Mouse (Mus musculus) midbrain, embryonic 10.5 days (tissue): ENCODE results near the gene Ppp2r1b. TPM values are rescaled to one million over a fixed set of nuclear protein-coding genes. Genes with fewer than 3 reads are reported as not detected.

Experiments used
- DNase-seq: peaks from one replicate; pipeline ENCODE4 v3.0.0-alpha.2; 2017; ENCODE audit warnings: low spot score
- H3K27ac ChIP-seq: fragments of 300-500 bp; sonication (generic); replicated peaks from 2 replicates; pipeline ENCODE4 v1.5.1; 2016; ENCODE audit warnings: mild to moderate bottlenecking
- H3K27me3 ChIP-seq: fragments of 300-500 bp; sonication (generic); 2 replicates; pipeline ENCODE4 v1.6.1; 2016; ENCODE audit warnings: low read depth, mild to moderate bottlenecking; ENCODE audit not compliant: poor library complexity, severe bottlenecking
- H3K36me3 ChIP-seq: fragments of 300-500 bp; sonication (generic); 2 replicates; pipeline ENCODE4 v1.6.1; 2016; ENCODE audit warnings: mild to moderate bottlenecking, moderate library complexity
- H3K4me1 ChIP-seq: fragments of 300-500 bp; sonication (generic); 2 replicates; pipeline ENCODE4 v1.6.1; 2016
- H3K4me3 ChIP-seq: fragments of 300-500 bp; sonication (generic); 2 replicates; pipeline ENCODE4 v1.5.1; 2016; ENCODE audit warnings: mild to moderate bottlenecking, moderate library complexity
- H3K9me3 ChIP-seq: fragments of 300-500 bp; sonication (generic); replicated peaks from 2 replicates; pipeline ENCODE4 v1.6.1; 2016; ENCODE audit warnings: mild to moderate bottlenecking
- WGBS: fragments of 180-500 bp; shearing (Covaris S2); methylation state at CpG from one replicate; pipeline ENCODE4 v1.1.7; 2016; 5-methylcytosine and 5-hydroxymethylcytosine counted together
- polyA plus RNA-seq: library from polyadenylated mRNA; unstranded; fragments of >200 nt; fragmentation: Nextera tagmentation; extraction: Ambion mirVana; gene quantifications from 2 replicates; pipeline ENCODE4 v1.2.1, GENCODE M21; 2016

Ppp2r1b gene
- 143 and 160 TPM in 2 replicates for polyA plus RNA-seq

DNA sequence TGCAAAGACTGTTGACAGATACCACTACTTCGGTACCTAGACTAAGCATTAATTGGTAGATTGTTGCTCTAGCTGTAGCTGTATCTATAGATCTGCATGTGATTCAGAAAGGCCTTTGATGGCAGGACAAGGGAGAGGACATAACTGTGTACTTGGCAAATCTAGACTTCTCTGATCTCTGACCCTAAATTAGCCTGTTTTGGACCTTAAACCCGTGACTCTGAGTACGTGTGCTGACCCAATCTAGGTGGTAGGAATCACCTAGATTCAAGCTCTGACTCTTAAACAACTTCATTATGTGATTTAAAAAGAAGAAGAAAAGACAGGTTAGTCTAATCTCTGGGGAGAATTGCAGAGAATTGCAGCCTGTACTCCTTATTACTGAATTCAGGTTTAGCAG is at the start of gene Ppp2r1b:
Gene Ppp2r1b, plus strand, starts transcription at position 221 of the 400 bp plus-strand sequence.
- no peak within 1 kb of the TSS for H3K4me3 ChIP-seq
- peaks cover 4% of the 10 kb centered on the region for H3K4me1 ChIP-seq
- no peak within 1 kb of the TSS for H3K27ac ChIP-seq
- DNase-seq = no peak
- H3K36me3 ChIP-seq = peaks cover 20% of the 10 kb centered on the region
- WGBS = 95% methylated on average over 3 of the region's 3 CpGs
- no peaks in the 10 kb centered on the region for H3K9me3 ChIP-seq
- no peaks in the 10 kb centered on the region for H3K27me3 ChIP-seq

DNA sequence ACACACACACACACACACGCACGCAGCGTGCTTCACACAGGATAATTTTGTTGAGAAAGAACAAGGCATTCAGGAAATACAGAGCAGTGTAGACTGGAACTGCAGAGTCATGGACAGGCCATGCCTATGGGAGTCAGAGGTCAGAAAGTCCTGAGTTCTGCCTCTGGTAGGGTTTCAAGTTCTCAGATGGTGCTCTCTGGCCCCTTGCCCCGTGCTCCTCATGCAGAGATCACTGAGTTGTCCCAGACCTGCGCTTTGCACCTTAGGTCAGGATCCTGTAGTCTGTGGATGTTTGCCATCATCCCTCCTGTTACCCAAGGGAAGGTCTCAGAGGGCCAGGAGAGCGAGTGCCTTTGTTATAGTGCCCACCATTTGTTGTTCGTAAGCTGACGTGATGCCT is 48.3 kb upstream of the Ppp2r1b start:
- no peak for DNase-seq
- Histone ChIP-seq H3K36me3 (peaks cover 42% of the 10 kb centered on the region), H3K4me3 (no peak overlapping the region), H3K27ac (no peak overlapping the region), H3K27me3 (no peaks in the 10 kb centered on the region), H3K4me1 (no peaks in the 10 kb centered on the region), H3K9me3 (no peaks in the 10 kb centered on the region)
- 91% methylated on average over 8 of the region's 8 CpGs for WGBS

DNA sequence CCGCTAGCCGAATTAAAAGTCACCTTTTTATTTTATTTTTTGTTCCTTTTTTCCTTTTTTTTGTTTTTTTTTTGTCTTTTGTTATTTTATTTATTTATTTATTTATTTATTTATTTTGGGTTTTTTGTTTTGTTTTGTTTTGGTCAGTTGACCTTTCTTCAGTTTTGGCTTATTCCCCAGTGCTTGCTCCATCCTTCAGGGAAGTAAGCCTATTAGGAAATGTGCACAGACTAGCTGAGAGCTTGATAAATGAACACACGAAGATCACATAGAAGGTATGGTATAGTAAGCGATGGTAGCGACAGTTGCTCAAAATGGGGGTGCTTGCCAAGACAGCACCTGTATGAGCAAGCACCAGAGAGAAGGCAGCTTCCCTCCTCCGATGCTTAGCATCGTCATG is 47.5 kb upstream of the Ppp2r1b start:
- H3K4me3 ChIP-seq = no peak overlapping the region
- peaks cover 42% of the 10 kb centered on the region for H3K36me3 ChIP-seq
- WGBS = 96% methylated on average over 7 of the region's 7 CpGs
- DNase-seq = no peak
- no peaks in the 10 kb centered on the region for H3K27me3 ChIP-seq
- H3K9me3 ChIP-seq = no peaks in the 10 kb centered on the region
- H3K27ac ChIP-seq = no peak overlapping the region
- no peaks in the 10 kb centered on the region for H3K4me1 ChIP-seq

DNA sequence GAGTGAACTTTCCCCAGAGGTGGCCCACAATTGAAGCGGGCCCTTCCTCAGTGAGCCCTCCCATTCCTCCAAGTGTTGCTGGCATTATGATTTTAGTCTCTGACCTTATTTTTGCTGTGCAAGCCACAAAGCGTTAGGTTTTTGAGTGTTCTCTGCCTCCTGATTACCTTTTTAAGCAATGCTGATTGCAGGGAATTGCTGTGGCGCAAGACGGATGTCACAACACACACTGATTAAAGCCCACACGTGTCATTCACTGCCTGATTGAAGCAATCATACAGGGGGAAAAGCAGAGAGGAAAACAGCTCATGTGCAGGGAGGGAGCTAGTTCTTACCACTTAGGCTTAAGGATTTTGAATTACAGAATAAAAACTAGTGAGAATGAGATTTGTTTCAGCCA is 46.7 kb upstream of the Ppp2r1b start:
- no peak overlapping the region for H3K27ac ChIP-seq
- peaks cover 44% of the 10 kb centered on the region for H3K36me3 ChIP-seq
- no peak for DNase-seq
- WGBS = 92% methylated on average over 5 of the region's 5 CpGs
- no peaks in the 10 kb centered on the region for H3K9me3 ChIP-seq
- H3K4me1 ChIP-seq = no peaks in the 10 kb centered on the region
- no peaks in the 10 kb centered on the region for H3K27me3 ChIP-seq
- no peak overlapping the region for H3K4me3 ChIP-seq

DNA sequence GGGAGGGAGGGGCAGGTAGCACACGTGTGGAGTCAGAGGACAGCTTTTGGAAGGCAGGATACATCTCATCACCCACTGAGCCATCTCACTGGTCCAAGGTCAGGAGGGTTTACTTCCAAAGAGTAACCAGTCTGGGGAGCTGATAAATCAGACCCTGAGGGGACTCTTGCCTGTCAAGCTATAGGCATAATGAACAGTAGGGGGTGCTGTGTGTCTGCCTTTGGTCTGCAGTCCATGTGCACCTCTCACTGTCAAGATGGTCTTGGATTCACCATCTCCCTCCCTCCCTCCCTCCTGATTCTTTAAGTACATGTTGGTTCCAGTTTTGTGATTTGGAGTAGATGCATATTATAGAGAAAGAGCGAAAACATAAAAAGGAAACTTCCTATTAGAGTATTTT is 44.1 kb upstream of the Ppp2r1b start:
- Histone ChIP-seq H3K4me1 (no peaks in the 10 kb centered on the region), H3K9me3 (no peaks in the 10 kb centered on the region), H3K27ac (no peak overlapping the region), H3K4me3 (no peak overlapping the region), H3K27me3 (no peaks in the 10 kb centered on the region), H3K36me3 (peaks cover 62% of the 10 kb centered on the region)
- no peak for DNase-seq
- WGBS = 58% methylated on average over 2 of the region's 2 CpGs

DNA sequence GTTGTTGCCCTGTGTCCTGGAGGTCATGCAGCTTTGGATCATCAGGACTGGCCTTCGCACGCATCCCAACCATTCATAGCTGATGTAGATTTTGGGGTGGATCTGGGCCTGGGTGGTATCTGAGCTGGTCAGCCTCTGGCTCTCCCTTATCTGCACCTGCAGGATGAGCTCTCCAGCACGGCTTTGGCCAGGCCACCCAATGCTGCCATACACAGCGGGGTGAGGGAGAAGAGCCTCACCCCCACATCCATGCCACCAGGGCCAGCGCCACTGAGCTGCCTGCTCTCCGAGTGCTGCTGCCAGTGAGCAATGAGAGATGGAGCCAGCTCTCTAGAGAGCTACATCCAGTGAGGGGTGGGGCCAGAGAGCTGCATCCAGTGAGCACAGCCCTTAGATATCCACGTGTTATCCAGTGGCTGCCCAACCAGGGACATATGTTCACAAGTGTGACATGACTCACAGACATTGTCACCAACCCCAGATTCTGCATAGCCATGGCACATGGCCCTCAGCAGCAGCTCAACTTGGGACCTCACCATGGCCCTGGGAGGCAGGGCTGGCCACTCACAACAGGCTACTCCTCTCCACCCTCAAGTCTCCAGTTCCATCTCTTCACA is 41.9 kb upstream of the Ppp2r1b start:
- H3K27me3 ChIP-seq = no peaks in the 10 kb centered on the region
- H3K36me3 ChIP-seq = peaks cover 81% of the 10 kb centered on the region
- H3K4me1 ChIP-seq = no peaks in the 10 kb centered on the region
- DNase-seq = no peak
- H3K9me3 ChIP-seq = no peaks in the 10 kb centered on the region
- H3K4me3 ChIP-seq = no peak overlapping the region
- 92% methylated on average over 7 of the region's 7 CpGs for WGBS
- no peak overlapping the region; the same call in 1 of the 2 replicates for H3K27ac ChIP-seq

DNA sequence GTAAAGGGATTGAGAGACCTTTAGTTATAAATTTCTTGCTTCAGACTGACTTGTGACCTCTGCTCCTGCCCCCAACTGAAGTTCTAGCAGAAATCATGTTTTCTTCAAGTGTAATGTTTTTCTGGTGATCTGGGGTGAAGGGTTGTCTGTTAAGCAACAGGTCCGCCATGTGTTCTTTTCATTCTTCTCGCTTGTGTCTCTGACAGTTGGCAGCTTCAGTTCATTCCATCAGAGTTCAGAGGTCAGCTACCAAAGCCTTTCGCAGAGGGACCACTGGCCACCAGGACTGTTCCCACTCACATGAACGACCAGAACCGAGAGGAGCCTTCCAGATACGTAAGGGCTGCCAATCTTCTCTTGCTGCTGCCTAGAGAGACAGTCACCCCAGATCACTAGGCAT is 36.6 kb upstream of the Ppp2r1b start:
- Histone ChIP-seq H3K36me3 (peaks cover 92% of the 10 kb centered on the region), H3K27me3 (no peaks in the 10 kb centered on the region), H3K9me3 (no peaks in the 10 kb centered on the region), H3K4me3 (no peak overlapping the region), H3K4me1 (no peaks in the 10 kb centered on the region), H3K27ac (no peak overlapping the region)
- no peak for DNase-seq
- WGBS = 88% methylated on average over 6 of the region's 6 CpGs

DNA sequence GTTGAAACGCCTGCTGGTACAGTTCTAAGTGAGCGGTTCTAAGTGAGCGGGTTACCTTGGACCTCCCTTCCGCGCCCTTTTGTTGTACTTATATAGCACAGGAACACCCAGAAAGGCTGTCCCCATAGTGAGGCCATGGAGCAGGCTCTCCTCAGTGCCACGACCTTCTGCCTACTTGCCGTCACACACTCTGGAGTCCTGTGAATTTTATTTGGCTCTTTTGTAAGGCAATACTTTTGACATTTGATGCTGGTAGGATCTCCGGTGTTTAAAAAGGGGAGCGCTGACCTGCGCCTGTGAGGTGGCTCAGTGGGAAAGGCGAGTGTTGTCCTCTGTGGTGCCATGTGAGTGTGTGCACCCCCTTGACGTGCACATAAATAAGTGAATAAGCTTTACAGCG is 36.0 kb upstream of the Ppp2r1b start:
- H3K27me3 ChIP-seq = no peaks in the 10 kb centered on the region

DNA sequence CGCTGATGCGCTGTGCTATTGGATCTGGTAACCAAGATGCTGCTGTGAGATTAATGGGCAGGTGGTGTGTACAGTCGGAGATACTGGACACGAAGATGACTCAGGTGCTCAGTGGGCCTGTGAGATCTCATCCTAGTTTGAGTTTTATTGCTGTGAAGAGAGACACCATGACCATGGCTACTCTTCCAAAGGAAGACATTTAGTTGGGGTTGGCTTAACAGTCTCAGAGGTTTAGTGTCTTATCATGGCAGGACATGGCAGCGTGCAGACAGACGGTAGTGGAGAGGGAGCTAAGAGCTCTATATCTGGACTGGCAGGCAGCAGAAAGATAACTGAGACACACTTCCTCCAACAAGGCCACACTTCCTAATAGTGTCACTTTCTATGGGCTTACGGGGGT is 33.9 kb upstream of the Ppp2r1b start:
- no peak for DNase-seq
- WGBS = 94% methylated on average over 7 of the region's 7 CpGs

More for the DNA sequence above, 36.0 kb upstream of the Ppp2r1b start:
- 95% methylated on average over 13 of the region's 13 CpGs for WGBS
- Histone ChIP-seq H3K9me3 (no peaks in the 10 kb centered on the region), H3K4me3 (no peak overlapping the region), H3K4me1 (no peaks in the 10 kb centered on the region), H3K36me3 (peaks cover 92% of the 10 kb centered on the region), H3K27ac (no peak overlapping the region)
- no peak for DNase-seq

DNA sequence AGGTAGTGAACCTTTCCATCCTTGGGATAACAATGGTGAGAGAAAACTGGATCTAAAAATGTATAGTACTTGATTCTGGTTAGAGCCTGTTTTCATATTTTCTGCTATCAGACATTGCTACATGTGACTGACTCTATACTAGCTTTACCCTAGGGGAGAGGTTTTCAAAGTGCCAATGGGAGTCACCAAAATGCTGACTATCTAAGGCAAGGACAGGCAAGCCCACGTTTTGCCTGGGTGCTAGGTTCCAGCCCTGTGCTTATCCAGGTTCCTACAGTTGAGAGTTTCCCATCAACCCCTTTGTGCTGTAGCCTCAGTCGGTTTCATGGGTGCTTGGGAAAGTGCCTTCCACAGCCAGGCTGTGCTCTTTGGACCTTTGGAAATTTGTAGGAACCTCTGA is 33.4 kb upstream of the Ppp2r1b start:
- peaks cover 87% of the 10 kb centered on the region for H3K36me3 ChIP-seq
- no peak for DNase-seq
- no peaks in the 10 kb centered on the region for H3K9me3 ChIP-seq
- 73% methylated on average over 2 of the region's 2 CpGs for WGBS
- H3K4me3 ChIP-seq = no peak overlapping the region
- H3K4me1 ChIP-seq = no peaks in the 10 kb centered on the region
- H3K27me3 ChIP-seq = no peaks in the 10 kb centered on the region
- H3K27ac ChIP-seq = no peak overlapping the region

More for the DNA sequence above, 33.9 kb upstream of the Ppp2r1b start:
- H3K4me1 ChIP-seq = no peaks in the 10 kb centered on the region
- H3K27me3 ChIP-seq = no peaks in the 10 kb centered on the region
- H3K9me3 ChIP-seq = no peaks in the 10 kb centered on the region
- H3K4me3 ChIP-seq = no peak overlapping the region
- no peak overlapping the region for H3K27ac ChIP-seq
- peaks cover 87% of the 10 kb centered on the region for H3K36me3 ChIP-seq

DNA sequence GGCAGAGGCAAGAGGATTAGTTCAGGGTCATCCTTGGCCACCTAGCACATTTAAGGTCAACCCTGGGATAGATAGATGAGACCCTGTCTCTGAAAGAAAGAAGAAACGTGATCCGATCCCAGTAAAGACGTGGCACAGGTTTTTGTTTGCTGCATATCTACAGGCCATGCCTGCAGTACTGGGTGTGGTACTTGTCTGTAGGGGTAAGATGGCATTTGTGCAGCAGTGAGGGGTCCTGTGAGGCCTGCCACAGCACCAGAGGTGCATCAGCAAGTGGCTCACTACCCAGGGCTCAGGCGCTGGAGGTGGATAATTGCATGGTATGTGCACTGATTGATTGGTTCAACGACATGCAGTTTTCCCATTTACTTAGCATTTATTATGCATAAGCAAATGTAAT is 31.3 kb upstream of the Ppp2r1b start:
- H3K4me3 ChIP-seq = no peak overlapping the region
- 92% methylated on average over 5 of the region's 5 CpGs for WGBS
- DNase-seq = no peak
- H3K27ac ChIP-seq = no peak overlapping the region
- H3K36me3 ChIP-seq = peaks cover 84% of the 10 kb centered on the region
- H3K27me3 ChIP-seq = no peaks in the 10 kb centered on the region
- H3K9me3 ChIP-seq = no peaks in the 10 kb centered on the region
- no peaks in the 10 kb centered on the region for H3K4me1 ChIP-seq

DNA sequence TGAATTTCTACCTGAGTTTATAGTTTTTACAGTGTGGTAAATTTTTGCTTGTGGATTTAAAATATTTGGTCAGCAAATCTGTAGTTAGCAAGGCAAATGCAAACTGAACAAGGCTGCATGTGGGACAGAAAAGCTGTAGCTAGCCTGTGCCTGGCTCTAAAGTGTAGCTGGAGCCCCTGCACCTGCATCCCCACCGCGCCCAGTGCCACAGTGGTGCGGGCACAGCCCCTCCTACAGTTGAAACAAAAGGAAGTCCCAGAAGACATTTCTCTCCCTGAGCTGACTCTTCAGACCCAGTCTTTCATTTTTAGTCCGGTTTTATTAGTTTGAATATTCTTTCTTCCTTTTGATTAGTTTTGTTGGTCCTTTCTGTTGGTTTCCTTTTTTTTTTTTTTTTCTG is 29.4 kb upstream of the Ppp2r1b start:
- 97% methylated on average over 4 of the region's 4 CpGs for WGBS
- DNase-seq = no peak
- H3K9me3 ChIP-seq = no peaks in the 10 kb centered on the region
- no peak overlapping the region for H3K4me3 ChIP-seq
- H3K27me3 ChIP-seq = no peaks in the 10 kb centered on the region
- no peak overlapping the region for H3K27ac ChIP-seq
- peaks cover 75% of the 10 kb centered on the region for H3K36me3 ChIP-seq
- H3K4me1 ChIP-seq = no peaks in the 10 kb centered on the region

DNA sequence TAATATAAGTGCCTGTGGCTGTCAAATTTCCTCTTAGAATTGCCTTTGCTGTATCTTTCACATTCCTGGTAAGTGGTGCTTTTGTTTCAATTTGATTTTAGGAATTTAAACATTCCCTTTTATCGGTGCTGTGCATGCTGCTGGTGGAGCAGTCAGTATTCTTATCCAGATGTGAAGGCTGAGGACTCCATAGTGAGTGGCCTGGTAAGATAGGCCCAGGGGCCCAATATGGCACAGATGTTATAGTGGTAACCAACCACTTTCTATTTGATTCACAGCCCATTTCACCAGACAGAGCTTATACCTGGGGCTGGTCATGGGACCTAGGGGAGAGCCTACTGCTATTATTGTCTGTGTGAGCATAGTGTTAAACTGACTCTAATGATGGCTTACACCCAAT is 28.6 kb upstream of the Ppp2r1b start:
- no peak for DNase-seq
- H3K27ac ChIP-seq = no peak overlapping the region
- H3K36me3 ChIP-seq = peaks cover 74% of the 10 kb centered on the region
- no peaks in the 10 kb centered on the region for H3K9me3 ChIP-seq
- WGBS = 95% methylated on average over 1 of the region's 1 CpGs
- no peaks in the 10 kb centered on the region for H3K27me3 ChIP-seq
- H3K4me1 ChIP-seq = no peaks in the 10 kb centered on the region
- H3K4me3 ChIP-seq = no peak overlapping the region

DNA sequence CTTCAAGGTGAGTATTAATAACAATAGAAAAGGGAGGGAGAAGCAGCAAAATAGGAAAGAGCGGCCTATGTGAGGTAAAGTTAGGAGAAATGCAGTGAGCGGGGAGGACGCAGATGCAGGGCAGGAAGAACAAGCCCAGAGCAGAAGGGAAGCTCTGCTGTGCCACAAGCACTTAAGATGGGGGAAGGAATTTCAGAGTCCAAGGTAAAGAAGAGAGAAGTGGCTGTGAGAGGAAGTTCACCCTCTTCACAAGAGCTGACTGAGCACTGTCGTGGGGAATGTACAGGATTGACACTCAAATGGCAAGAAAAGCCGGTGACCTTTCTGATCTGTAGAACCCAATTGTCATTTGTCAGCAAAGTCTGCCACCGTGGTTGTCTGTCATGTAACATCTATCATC is 27.1 kb upstream of the Ppp2r1b start:
- peaks cover 77% of the 10 kb centered on the region for H3K36me3 ChIP-seq
- no peaks in the 10 kb centered on the region for H3K9me3 ChIP-seq
- 95% methylated on average over 6 of the region's 6 CpGs for WGBS
- no peak overlapping the region for H3K27ac ChIP-seq
- H3K4me1 ChIP-seq = no peaks in the 10 kb centered on the region
- DNase-seq = no peak
- H3K27me3 ChIP-seq = no peaks in the 10 kb centered on the region
- H3K4me3 ChIP-seq = no peak overlapping the region
